Comparison of ENCODE assay signal across 6 mouse cellular contexts in genomic region chr13:77092876-77093275, GRCm38 (mm10). TPM values are rescaled to one million over a fixed set of nuclear protein-coding genes. Genes with fewer than 3 reads are reported as not detected.
DNase-seq lines count a peak whose midpoint lies in the region.

No protein-coding gene starts in this region.

- peak; percentile 13 for DNase-seq in adrenal gland, postnatal 10 days
- peak; percentile 12 for DNase-seq in cerebellum, adult 11 months
- DNase-seq in cerebellum, adult 8-10 months = peak; percentile 11
- peak; percentile 38 to 45 for DNase-seq in cerebellum, postnatal 14 days
- DNase-seq in gastrocnemius, adult 18-20 months (ENCODE audit: low spot score) = peak; percentile 4
- DNase-seq in heart, adult 18-20 months = peak; percentile 5 to 47

RNA-seq across cellular contexts. Expression of gene Slf1, which starts 42.4 kb away (rescaled TPM):
- total RNA-seq in adrenal gland, postnatal 10 days (2021) = 10 to 100 TPM; 12.2 to 17.6 TPM
- total RNA-seq in gastrocnemius, adult 18-20 months (2021) = 1 to 10 TPM; 9.0 to 9.3 TPM
- 10 to 100 TPM; 25.0 to 26.8 TPM for total RNA-seq in heart, adult 18-20 months (2021)

RNA-seq across cellular contexts. Expression of gene 2210408I21Rik, which starts 42.5 kb away (rescaled TPM):
- 1 to 10 TPM; 7.5 to 9.8 TPM for total RNA-seq in adrenal gland, postnatal 10 days (2021)
- total RNA-seq in gastrocnemius, adult 18-20 months (2021) = 1 to 10 TPM; 5.3 to 5.5 TPM
- 1 to 10 TPM; 5.0 TPM for total RNA-seq in heart, adult 18-20 months (2021)

Comparison
In these comparisons a context has a peak if more than half of its experiments do, and no peak if none do; other contexts are left out.
1. Peak in every context shown above with its lines: DNase-seq.